Mouse (Mus musculus) Muller cell, postnatal 12 days (primary cell): ENCODE data around the gene Rae1.

ENCODE experiments used
- DNase-seq: peaks from one replicate; pipeline ENCODE4 v3.0.0-alpha.2; 2015; ENCODE audit errors: inconsistent ontology term

Rae1 gene

GRCm38 (mm10) chr2:173027169-173027823 is 27.4 kb downstream of the Rae1 start:
- no peak for DNase-seq

- DNase-seq, result peak; percentile 59
Measured at GRCm38 (mm10) chr2:173027824-173028495, 28.0 kb downstream of the Rae1 start.

- no peak for DNase-seq
Measured at GRCm38 (mm10) chr2:173028508-173029031, 28.7 kb downstream of the Rae1 start.

- DNase-seq, result no peak
Measured at GRCm38 (mm10) chr2:173030591-173031338, 30.8 kb downstream of the Rae1 start.

- DNase-seq, result no peak
Measured at GRCm38 (mm10) chr2:173033531-173033930, 33.6 kb downstream of the Rae1 start.

GRCm38 (mm10) chr2:173034998-173035397 is 35.1 kb downstream of the Rae1 start:
- DNase-seq, result no peak

GRCm38 (mm10) chr2:173035653-173036052 is 35.7 kb downstream of the Rae1 start:
- DNase-seq, result no peak

GRCm38 (mm10) chr2:173036055-173036454 is 36.1 kb downstream of the Rae1 start:
- DNase-seq, result no peak

- DNase-seq, result no peak
Measured at GRCm38 (mm10) chr2:173036611-173037010, 36.7 kb downstream of the Rae1 start.

GRCm38 (mm10) chr2:173037347-173037746 is 37.4 kb downstream of the Rae1 start:
- DNase-seq, result no peak

- no peak for DNase-seq
Measured at GRCm38 (mm10) chr2:173037827-173038607, 38.1 kb downstream of the Rae1 start.

GRCm38 (mm10) chr2:173039041-173039440 is 39.1 kb downstream of the Rae1 start:
- no peak for DNase-seq

GRCm38 (mm10) chr2:173040803-173041202 is 40.9 kb downstream of the Rae1 start:
- no peak for DNase-seq

- no peak for DNase-seq
Measured at GRCm38 (mm10) chr2:173041242-173041641, 41.3 kb downstream of the Rae1 start.

- DNase-seq, result no peak
Measured at GRCm38 (mm10) chr2:173041893-173042292, 42.0 kb downstream of the Rae1 start.

- DNase-seq, result peak; percentile 67
Measured at GRCm38 (mm10) chr2:173042504-173043162, 42.7 kb downstream of the Rae1 start.

GRCm38 (mm10) chr2:173044198-173044970 is 44.5 kb downstream of the Rae1 start:
- no peak for DNase-seq

GRCm38 (mm10) chr2:173046582-173047297 is 46.8 kb downstream of the Rae1 start:
- no peak for DNase-seq

- DNase-seq, result no peak
Measured at GRCm38 (mm10) chr2:173047471-173047870, 47.6 kb downstream of the Rae1 start.
